In the genomic region with DNA sequence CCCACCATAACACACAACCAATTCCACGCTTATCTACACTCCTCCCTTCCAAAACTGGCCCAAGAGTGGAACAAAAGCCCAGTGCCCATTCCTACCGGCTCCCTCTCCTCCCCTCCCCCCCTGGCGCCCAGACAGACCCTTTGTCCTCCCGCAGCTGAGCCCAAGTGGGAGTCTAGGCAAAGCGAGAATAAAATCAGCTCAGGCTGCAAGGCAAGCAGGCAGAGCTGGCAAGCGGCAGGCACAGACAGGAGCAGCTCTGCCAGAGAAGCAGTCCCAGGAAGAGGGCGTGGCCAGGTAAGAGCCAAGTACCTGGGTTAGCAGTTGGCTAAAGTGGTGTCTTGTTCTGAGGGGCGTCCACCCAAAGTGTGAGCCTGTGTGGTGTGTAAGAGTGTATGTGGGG, we compare ENCODE assay signal across 11 mouse cellular contexts. TPM values are rescaled to one million over a fixed set of nuclear protein-coding genes. Genes with fewer than 3 reads are reported as not detected.
DNase-seq lines count a peak whose midpoint lies in the region; ATAC-seq lines count a peak whose summit lies in the region.
"Had no signal": no experiment of that assay in that cellular context is flagged by ENCODE, and none has a peak within 500 bp of the region (broad histone marks: within the 10 kb centered on the region; RNA-seq: fewer than 3 reads in every experiment).

A gene (plus strand): TSS at position 194 of the 400 bp plus-strand sequence.

- H3K9me3 ChIP-seq in megakaryocyte, embryonic 14.5 days: peaks cover 27% of the 10 kb centered on the region
- no peaks in the 10 kb centered on the region for H3K9me3 ChIP-seq in neural tube, embryonic 12.5 days

- H3K27me3 ChIP-seq in megakaryocyte, embryonic 14.5 days (replicated peaks): peaks cover 98% of the 10 kb centered on the region
- H3K27me3 ChIP-seq in neural tube, embryonic 12.5 days (replicated peaks): no peaks in the 10 kb centered on the region

- peaks cover 64% of the 10 kb centered on the region for H3K4me1 ChIP-seq in megakaryocyte, embryonic 14.5 days
- H3K4me1 ChIP-seq in neural tube, embryonic 12.5 days: peaks cover 41% of the 10 kb centered on the region

- peak within 1 kb of the TSS; percentile 6 for H3K4me3 ChIP-seq in megakaryocyte, embryonic 14.5 days (replicated peaks)
- H3K4me3 ChIP-seq in neural tube, embryonic 12.5 days: peak within 1 kb of the TSS; percentile 29

- WGBS in neural tube, embryonic 12.5 days: 20% methylated on average over 8 of the region's 8 CpGs

- peak within 1 kb of the TSS; percentile 86 for H3K4me2 ChIP-seq in neural tube, embryonic 12.5 days (replicated peaks)

- H3K9ac ChIP-seq in neural tube, embryonic 12.5 days: peak within 1 kb of the TSS; percentile 60

- ATAC-seq in megakaryocyte, adult 5-6 weeks (ENCODE audit: poor library complexity, severe bottlenecking): no peak
- ATAC-seq in neural tube, embryonic 12.5 days (ENCODE audit: low FRiP score, low read depth): 0 out of 2 replicates have a peak, but pooled peaks have one; percentile 23
- no peak for ATAC-seq in megakaryocyte-erythroid progenitor cell, adult 5-6 weeks (replicated peaks; ENCODE audit: low FRiP score, low TSS enrichment, poor library complexity, severe bottlenecking)
- ATAC-seq: activated CD4-positive, CD25-positive, alpha-beta regulatory T cell, adult 4 months had no signal

- peaks cover 3% of the 10 kb centered on the region for H3K36me3 ChIP-seq in megakaryocyte, embryonic 14.5 days (replicated peaks; ENCODE audit: low read length)
- H3K36me3 ChIP-seq in neural tube, embryonic 12.5 days: peaks cover 6% of the 10 kb centered on the region

- peak; percentile 60 for DNase-seq in embryo, embryonic 11 days
- DNase-seq in embryo, embryonic 10 days (ENCODE audit: low spot score): no peak
- peak; percentile 30 to 52 for DNase-seq in kidney, postnatal 25 days
- DNase-seq in urinary bladder, adult 2 months (ENCODE audit: low spot score): no peak

- H3K27ac ChIP-seq in neural tube, embryonic 12.5 days: 0 out of 2 replicates have a peak within 1 kb of the TSS, but pooled peaks have one; percentile 3

RNA-seq across cellular contexts. Expression of the gene that starts here (rescaled TPM):
- polyA plus RNA-seq in megakaryocyte, embryonic 14.5 days (2012; ENCODE audit: insufficient read depth, low replicate concordance): 2.4 TPM in 1 of 2 replicates, not detected in the other
- 1.0 and 1.1 TPM in 2 replicates for total RNA-seq in megakaryocyte, adult 5-6 weeks (2015)
- not detected in 2 replicates for total RNA-seq in megakaryocyte, adult 5-6 weeks (2017)
- 41.1 and 46.9 TPM in 2 replicates for polyA plus RNA-seq in neural tube, embryonic 12.5 days (2016; fragmentation: Nextera tagmentation; extraction: Ambion mirVana)
- 2.1 TPM in 1 of 2 replicates, not detected in the other for total RNA-seq in megakaryocyte-erythroid progenitor cell, adult 5-6 weeks (2014; fragmentation: Nextera tagmentation)
- 0.65 TPM in 1 of 2 replicates, not detected in the other for total RNA-seq in megakaryocyte-erythroid progenitor cell, adult 5-6 weeks (2017)
- 0.81 and 1.5 TPM in 2 replicates for polyA plus RNA-seq in urinary bladder, adult 2 months (2012; rRNA removed)
- total RNA-seq: liver, adult 2 months had no signal
- polyA plus RNA-seq: activated CD4-positive, CD25-positive, alpha-beta regulatory T cell, adult 4 months; C2C12 had no signal

Comparison
In these comparisons a context has a peak if more than half of its experiments do, and no peak if none do; other contexts are left out.
1. RNA of the gene that starts here (polyA plus RNA-seq): 41.1 to 46.9 TPM in neural tube, embryonic 12.5 days; 2.4 TPM in megakaryocyte, embryonic 14.5 days and 0.81 to 1.5 TPM in urinary bladder, adult 2 months; every median in the first group is over 10 times any median in the second.
2. DNase-seq: peak in embryo, embryonic 11 days (single experiment) and kidney, postnatal 25 days (2 of 2); none in embryo, embryonic 10 days (single experiment) and urinary bladder, adult 2 months (single experiment).